Mouse (Mus musculus) forebrain, embryonic 16.5 days (tissue): ENCODE measurements around the gene Ccdc191. TPM values are rescaled to one million over a fixed set of nuclear protein-coding genes. Genes with fewer than 3 reads are reported as not detected.
A peak's percentile ranks its signal among the peaks of the same experiment; 100 is the strongest.

Source experiments
- ATAC-seq: fragments of 200-750 bp; cut with Nextera tagmentation; 2 replicates; pipeline ENCODE4 v1.8.0; 2017; ENCODE audit warnings: mild to moderate bottlenecking, moderate library complexity
- H3K27ac ChIP-seq: fragments of 300-500 bp; sonication (generic); 2 replicates; pipeline ENCODE4 v1.5.1; 2014; ENCODE audit warnings: low read length, control low read depth
- H3K27me3 ChIP-seq: fragments of 300-500 bp; sonication (generic); replicated peaks from 2 replicates; pipeline ENCODE4 v1.6.1; 2014; ENCODE audit warnings: low read length; ENCODE audit not compliant: control insufficient read depth, insufficient read depth
- H3K36me3 ChIP-seq: fragments of 300-500 bp; sonication (generic); 2 replicates; pipeline ENCODE4 v1.6.1; 2014; ENCODE audit not compliant: control insufficient read depth, insufficient read depth
- H3K4me1 ChIP-seq: fragments of 300-500 bp; sonication (generic); replicated peaks from 2 replicates; pipeline ENCODE4 v1.6.1; 2014; ENCODE audit warnings: low read length; ENCODE audit not compliant: control insufficient read depth, insufficient read depth
- H3K4me2 ChIP-seq: fragments of 300-500 bp; sonication (generic); 2 replicates; pipeline ENCODE4 v1.6.1; 2014; ENCODE audit warnings: mild to moderate bottlenecking, low read length, control low read depth
- H3K4me3 ChIP-seq: fragments of 300-500 bp; sonication (generic); replicated peaks from 2 replicates; pipeline ENCODE4 v1.5.1; 2014; ENCODE audit warnings: mild to moderate bottlenecking, low read length, control low read depth
- H3K9ac ChIP-seq: fragments of 300-500 bp; sonication (generic); replicated peaks from 2 replicates; pipeline ENCODE4 v1.6.1; 2014; ENCODE audit warnings: low read depth, low read length, control low read depth
- H3K9me3 ChIP-seq: fragments of 300-500 bp; sonication (generic); 2 replicates; pipeline ENCODE4 v1.6.1; 2016; ENCODE audit warnings: low read length; ENCODE audit not compliant: control insufficient read depth
- WGBS: fragments of 180-500 bp; shearing (Covaris S2); extraction: QIAGEN DNeasy Blood & Tissue Kit; methylation state at CpG from one replicate; pipeline ENCODE4 v1.1.7; 2014; 5-methylcytosine and 5-hydroxymethylcytosine counted together
- polyA plus RNA-seq: library from polyadenylated mRNA; unstranded; fragments of >200 nt; fragmentation: Nextera tagmentation; extraction: Ambion mirVana; gene quantifications from 2 replicates; pipeline ENCODE4 v1.2.1, GENCODE M21; 2015

The Ccdc191 gene
- polyA plus RNA-seq, 1 experiment from 2014 or later: 9.3 TPM

DNA sequence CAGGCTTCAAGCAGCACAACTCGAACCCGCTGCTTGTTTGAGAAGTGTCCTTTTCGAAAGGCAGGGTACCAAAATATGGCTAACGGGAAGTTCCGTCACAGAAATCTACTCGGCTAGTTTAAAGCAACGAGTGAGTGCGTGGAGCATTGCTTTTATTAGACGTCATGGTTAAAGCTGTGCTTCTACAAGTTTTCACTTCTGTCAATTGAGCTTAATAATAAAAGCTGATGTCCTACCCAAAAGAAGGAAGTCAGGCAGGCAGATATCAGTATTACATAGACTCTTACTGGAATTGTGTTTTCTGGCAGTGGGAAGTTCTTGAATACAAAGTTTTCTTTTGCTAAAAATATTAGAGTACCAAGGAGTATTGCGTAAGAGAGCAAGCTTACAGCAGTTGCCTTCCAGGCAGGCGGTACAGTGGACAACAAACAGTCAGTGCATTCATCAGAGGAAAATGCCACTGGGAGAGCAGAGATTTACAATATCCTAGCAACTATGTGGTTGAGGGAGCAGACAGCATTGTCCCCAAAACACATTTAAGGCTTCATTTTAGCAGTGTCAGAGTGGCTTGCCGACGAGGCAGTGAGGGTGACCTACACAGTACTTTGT, 76.3 kb downstream of the Ccdc191 start:
- Histone ChIP-seq H3K27ac (no peak overlapping the region), H3K4me1 (peaks cover 3% of the 10 kb centered on the region; the same call in 1 of the 2 replicates), H3K9me3 (no peaks in the 10 kb centered on the region), H3K4me2 (no peak overlapping the region), H3K9ac (no peak overlapping the region), H3K36me3 (no peaks in the 10 kb centered on the region), H3K4me3 (no peak overlapping the region), H3K27me3 (no peaks in the 10 kb centered on the region)
- 56% methylated on average over 13 of the region's 13 CpGs for WGBS
- ATAC-seq: peak; percentile 61; the same call in 1 of the 2 replicates

DNA sequence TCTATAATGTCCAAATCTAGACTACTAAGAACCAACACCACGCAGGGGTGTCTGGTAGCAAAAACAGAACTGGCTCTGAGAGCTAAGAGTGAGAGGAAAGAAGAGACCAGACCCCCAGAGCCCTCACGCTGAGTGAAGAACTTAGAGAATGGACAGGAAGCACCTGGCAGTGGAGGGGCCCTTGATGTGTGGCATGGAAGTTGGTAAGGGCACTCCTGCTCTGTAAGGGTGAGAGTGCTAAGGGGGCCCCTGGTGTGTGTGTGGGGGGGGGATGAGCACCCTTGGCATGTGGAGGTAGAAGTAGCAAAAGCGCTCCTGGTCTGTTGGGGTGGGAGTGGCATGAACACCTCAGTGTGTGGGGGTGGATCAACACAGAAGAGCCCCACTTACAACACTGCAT, 80.8 kb downstream of the Ccdc191 start:
- H3K9ac ChIP-seq: no peak overlapping the region

GRCm38 (mm10) chr16:43971189-43971588, 81.6 kb downstream of the Ccdc191 start:
- Histone ChIP-seq H3K9me3 (no peaks in the 10 kb centered on the region), H3K9ac (no peak overlapping the region), H3K4me1 (no peaks in the 10 kb centered on the region), H3K36me3 (no peaks in the 10 kb centered on the region), H3K27me3 (no peaks in the 10 kb centered on the region), H3K27ac (no peak overlapping the region), H3K4me3 (no peak overlapping the region), H3K4me2 (no peak overlapping the region)
- no peak for ATAC-seq
- WGBS: 93% methylated on average over 11 of the region's 11 CpGs

More for the DNA sequence above, 80.8 kb downstream of the Ccdc191 start:
- Histone ChIP-seq H3K4me1 (no peaks in the 10 kb centered on the region), H3K36me3 (no peaks in the 10 kb centered on the region), H3K9me3 (no peaks in the 10 kb centered on the region), H3K4me2 (no peak overlapping the region), H3K4me3 (no peak overlapping the region), H3K27me3 (no peaks in the 10 kb centered on the region), H3K27ac (no peak overlapping the region)
- WGBS: 89% methylated on average over 3 of the region's 3 CpGs
- ATAC-seq: no peak

GRCm38 (mm10) chr16:43971741-43972140, 82.1 kb downstream of the Ccdc191 start:
- H3K27me3 ChIP-seq: no peaks in the 10 kb centered on the region
- no peaks in the 10 kb centered on the region for H3K4me1 ChIP-seq
- no peak overlapping the region for H3K27ac ChIP-seq
- H3K9ac ChIP-seq: no peak overlapping the region
- no peak overlapping the region for H3K4me2 ChIP-seq
- no peak overlapping the region for H3K4me3 ChIP-seq
- 96% methylated on average over 9 of the region's 9 CpGs for WGBS
- no peaks in the 10 kb centered on the region for H3K9me3 ChIP-seq
- no peaks in the 10 kb centered on the region for H3K36me3 ChIP-seq
- ATAC-seq: no peak

GRCm38 (mm10) chr16:43972391-43972790, 82.8 kb downstream of the Ccdc191 start:
- ATAC-seq: no peak
- H3K4me1 ChIP-seq: no peaks in the 10 kb centered on the region
- H3K27me3 ChIP-seq: no peaks in the 10 kb centered on the region
- no peak overlapping the region for H3K9ac ChIP-seq
- no peak overlapping the region for H3K4me2 ChIP-seq
- 96% methylated on average over 2 of the region's 2 CpGs for WGBS
- no peak overlapping the region for H3K27ac ChIP-seq
- no peaks in the 10 kb centered on the region for H3K36me3 ChIP-seq
- H3K9me3 ChIP-seq: no peaks in the 10 kb centered on the region
- H3K4me3 ChIP-seq: no peak overlapping the region

DNA sequence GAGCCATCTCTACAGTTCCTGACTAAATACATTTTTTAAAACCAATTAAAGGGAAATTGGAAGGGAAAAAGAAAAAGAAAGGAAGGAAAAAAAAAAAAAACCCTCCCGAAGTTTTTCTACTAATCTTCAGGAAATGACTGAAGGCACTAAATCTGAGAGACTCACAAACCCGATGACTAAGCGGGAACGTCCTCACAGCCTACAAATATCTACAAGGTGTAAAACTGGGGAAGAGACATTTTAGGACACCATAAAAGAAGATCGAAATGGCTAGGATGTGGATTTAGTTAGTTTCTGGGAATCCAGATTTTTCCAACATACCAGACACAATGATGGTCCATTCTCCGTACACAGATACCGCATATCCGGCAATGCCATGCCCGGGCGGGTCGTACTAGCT, 83.5 kb downstream of the Ccdc191 start:
- no peaks in the 10 kb centered on the region for H3K9me3 ChIP-seq
- H3K27me3 ChIP-seq: no peaks in the 10 kb centered on the region
- ATAC-seq: no peak
- no peak overlapping the region for H3K4me3 ChIP-seq
- H3K27ac ChIP-seq: no peak overlapping the region
- no peak overlapping the region for H3K4me2 ChIP-seq
- WGBS: 94% methylated on average over 11 of the region's 11 CpGs
- no peaks in the 10 kb centered on the region for H3K4me1 ChIP-seq
- H3K9ac ChIP-seq: no peak overlapping the region
- H3K36me3 ChIP-seq: no peaks in the 10 kb centered on the region

DNA sequence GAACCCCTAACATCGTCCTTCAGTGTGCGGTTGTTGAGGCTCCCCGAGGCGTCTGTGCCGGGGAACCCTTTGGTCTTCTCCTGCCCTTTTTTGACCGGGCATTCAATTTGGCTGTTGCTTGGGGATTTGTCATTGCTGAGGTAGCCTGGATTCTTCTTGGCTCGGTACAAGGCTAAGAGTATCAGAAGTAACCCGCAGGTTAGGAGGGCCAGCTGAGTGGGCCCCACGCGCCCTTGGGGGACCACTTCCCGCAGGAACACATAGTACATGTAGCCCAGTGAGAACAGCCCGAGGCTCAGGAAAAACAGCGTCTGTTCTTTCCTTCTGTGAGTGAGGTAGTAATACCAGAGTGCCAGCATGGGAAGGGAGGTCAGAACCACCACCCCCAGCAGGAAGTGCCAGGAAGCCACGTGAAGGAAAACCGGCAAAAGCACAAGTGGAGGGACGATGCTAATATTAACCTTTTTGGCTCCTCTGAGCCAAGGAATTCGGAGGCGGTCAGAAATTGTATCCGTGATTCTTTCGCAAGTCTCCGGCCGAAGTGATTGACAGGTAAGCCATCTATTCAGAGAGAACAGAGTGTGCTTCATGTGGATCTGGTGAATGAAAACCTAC, 84.1 kb downstream of the Ccdc191 start:
- Histone ChIP-seq H3K9me3 (no peaks in the 10 kb centered on the region), H3K27ac (no peak overlapping the region), H3K36me3 (no peaks in the 10 kb centered on the region), H3K4me3 (no peak overlapping the region), H3K27me3 (no peaks in the 10 kb centered on the region), H3K4me1 (no peaks in the 10 kb centered on the region), H3K4me2 (no peak overlapping the region), H3K9ac (no peak overlapping the region)
- no peak for ATAC-seq
- WGBS: 81% methylated on average over 22 of the region's 22 CpGs

DNA sequence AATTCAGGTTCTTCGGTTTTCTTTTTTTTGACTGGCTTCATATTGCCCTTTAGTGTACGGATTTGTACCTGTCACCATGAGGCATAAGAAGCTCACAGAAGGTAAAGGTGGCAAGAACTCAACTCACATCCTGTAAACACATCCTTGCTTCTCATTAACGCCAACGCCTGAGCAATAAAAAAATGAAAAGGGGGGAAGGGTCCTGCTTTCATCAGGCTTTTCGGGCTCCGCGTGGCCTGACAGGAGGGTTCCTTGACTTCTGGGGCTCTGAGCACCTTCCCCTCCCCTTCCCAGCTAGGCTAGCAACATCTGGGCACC, 89.4 kb downstream of the Ccdc191 start:
- Histone ChIP-seq H3K4me2 (peak overlapping the region; percentile 99), H3K27me3 (no peaks in the 10 kb centered on the region), H3K4me3 (peak overlapping the region; percentile 85), H3K27ac (no peak overlapping the region), H3K9ac (peak overlapping the region; percentile 76), H3K4me1 (peaks cover 2% of the 10 kb centered on the region; the same call in 1 of the 2 replicates), H3K9me3 (no peaks in the 10 kb centered on the region), H3K36me3 (no peaks in the 10 kb centered on the region)
- no peak; the same call in 1 of the 2 replicates for ATAC-seq
- WGBS: 17% methylated on average over 7 of the region's 7 CpGs

DNA sequence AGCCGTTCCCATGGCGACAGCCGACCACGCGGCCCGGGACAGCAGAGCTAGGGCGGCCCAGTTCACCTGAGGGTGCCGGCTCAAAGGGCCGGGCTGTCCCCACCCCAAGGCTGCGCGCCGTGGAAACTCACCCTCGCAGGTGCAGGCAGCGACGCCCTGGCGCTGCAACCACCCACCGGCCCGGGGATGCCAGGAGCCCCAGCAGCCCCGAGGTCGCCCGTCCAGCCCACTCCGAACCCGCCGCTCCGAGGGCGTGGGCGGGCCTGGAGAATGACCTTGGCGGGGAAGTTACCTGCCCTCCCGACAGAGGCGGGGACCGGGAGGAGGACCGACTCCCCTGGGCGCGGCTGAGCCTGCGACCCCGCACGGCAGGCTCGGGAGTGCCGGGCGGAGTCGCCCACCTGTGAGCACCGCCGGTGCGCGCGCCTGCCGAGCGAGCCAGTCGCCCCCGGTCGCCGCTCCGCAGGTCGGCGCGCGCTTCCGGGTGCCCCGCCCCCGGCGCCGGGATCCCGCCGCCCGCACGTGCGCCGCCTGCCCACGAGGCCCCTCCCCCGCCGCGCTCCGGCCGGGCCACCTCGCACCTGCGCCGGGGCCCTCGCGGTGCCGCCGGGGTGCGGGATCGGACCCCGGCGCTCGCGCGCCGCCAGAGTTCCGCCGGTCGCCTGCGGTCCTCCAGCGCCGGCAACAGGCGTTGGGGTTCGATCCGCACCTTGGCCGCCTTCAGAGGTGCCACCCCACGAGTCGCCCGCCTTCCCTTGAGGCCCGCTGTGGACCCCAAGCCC, 89.9 kb downstream of the Ccdc191 start, which contains the start of gene Zdhhc23:
Gene Zdhhc23 (minus strand): TSS at position 464 of the 782 bp plus-strand sequence.
- under 1% methylated on average over 92 of the region's 103 CpGs for WGBS
- ATAC-seq: peak; percentile 80
- Histone ChIP-seq H3K27me3 (no peaks in the 10 kb centered on the region), H3K4me2 (peak within 1 kb of the TSS; percentile 99), H3K27ac (no peak within 1 kb of the TSS), H3K4me1 (peaks cover 2% of the 10 kb centered on the region; the same call in 1 of the 2 replicates), H3K36me3 (no peaks in the 10 kb centered on the region), H3K9me3 (no peaks in the 10 kb centered on the region), H3K9ac (peak within 1 kb of the TSS; percentile 76), H3K4me3 (peak within 1 kb of the TSS; percentile 85)
